Mouse (Mus musculus) left cerebral cortex, adult 6 months (tissue): ENCODE measurements around the gene Fam47e. TPM values are rescaled to one million over a fixed set of nuclear protein-coding genes. Genes with fewer than 3 reads are reported as not detected.

Experiments used
- long read RNA-seq, 2 experiments: library from polyadenylated mRNA; unstranded; transcript quantifications; one replicate each; pipeline ENCODE4 v2.0.0; 2019 to 2020
- polyA plus RNA-seq: library from polyadenylated mRNA; unstranded; fragments of <200 nt; fragmentation: Nextera tagmentation; gene quantifications from 2 replicates; pipeline ENCODE4 v1.2.3, GENCODE M21; 2021

Gene Fam47e
- 0.66 and 0.75 TPM in 2 replicates for polyA plus RNA-seq
- long read RNA-seq, experiment 1, result 0 reads
- long read RNA-seq, experiment 2, partial matches to known transcripts, result 1 of 1 reads
- long read RNA-seq, experiment 2, other reads (novel, unspliced or antisense), result 0 of 1 reads

DNA sequence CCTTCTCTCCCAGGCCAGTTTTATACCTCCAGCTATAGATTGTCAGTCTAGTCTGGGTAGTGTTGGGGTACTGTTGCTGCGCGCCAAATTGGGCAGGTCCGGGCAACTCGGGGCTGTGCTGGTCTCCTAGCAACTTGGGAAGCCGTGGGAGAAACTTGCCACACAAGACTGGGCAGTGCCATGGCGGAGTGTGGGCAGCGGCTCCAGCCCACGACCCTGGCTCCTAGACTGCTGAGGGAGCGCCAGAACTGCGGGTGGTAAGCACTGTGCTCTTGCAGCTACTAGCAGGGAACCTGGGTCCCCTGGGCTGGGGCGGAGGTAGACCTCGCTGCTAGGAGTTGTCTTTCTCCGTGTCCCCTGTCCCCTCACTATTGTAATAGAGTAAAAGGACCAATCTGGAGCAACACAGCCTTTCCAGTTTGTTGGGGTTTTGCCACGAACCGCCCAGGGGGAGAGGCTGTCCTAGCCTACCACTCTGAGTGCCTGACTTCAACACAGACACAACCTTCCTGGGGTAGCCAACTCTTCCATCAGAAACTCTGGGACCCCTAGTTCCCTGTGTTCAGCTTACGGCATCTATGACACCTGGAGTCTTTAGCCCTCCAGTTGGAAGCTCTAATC, at the start of gene Fam47e:
Fam47e (plus strand) TSS at position 179 of the 621 bp plus-strand sequence.

DNA sequence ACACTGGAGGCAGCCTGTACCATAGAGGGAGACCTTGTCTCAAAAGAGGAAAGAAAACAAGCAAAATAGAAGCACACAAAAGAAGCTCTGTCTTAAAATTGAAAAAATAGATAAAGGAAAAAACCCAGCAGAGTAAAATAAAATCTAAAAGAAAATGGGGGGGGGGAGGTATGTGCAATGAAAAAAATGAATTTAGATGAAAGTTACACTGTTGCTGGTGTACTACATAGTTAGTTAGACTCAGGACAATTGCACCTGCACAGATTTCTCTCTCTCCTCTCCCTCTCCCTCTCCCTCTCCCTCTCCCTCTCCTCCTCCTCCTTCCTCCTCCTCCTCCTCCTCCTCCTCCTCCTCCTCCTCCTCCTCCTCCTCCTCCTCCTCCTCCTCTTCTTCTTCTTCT, 48.1 kb upstream of the Fam47e start, which contains the start of gene Scarb2:
Scarb2 (minus strand) TSS at position 101 of the 400 bp plus-strand sequence.

DNA sequence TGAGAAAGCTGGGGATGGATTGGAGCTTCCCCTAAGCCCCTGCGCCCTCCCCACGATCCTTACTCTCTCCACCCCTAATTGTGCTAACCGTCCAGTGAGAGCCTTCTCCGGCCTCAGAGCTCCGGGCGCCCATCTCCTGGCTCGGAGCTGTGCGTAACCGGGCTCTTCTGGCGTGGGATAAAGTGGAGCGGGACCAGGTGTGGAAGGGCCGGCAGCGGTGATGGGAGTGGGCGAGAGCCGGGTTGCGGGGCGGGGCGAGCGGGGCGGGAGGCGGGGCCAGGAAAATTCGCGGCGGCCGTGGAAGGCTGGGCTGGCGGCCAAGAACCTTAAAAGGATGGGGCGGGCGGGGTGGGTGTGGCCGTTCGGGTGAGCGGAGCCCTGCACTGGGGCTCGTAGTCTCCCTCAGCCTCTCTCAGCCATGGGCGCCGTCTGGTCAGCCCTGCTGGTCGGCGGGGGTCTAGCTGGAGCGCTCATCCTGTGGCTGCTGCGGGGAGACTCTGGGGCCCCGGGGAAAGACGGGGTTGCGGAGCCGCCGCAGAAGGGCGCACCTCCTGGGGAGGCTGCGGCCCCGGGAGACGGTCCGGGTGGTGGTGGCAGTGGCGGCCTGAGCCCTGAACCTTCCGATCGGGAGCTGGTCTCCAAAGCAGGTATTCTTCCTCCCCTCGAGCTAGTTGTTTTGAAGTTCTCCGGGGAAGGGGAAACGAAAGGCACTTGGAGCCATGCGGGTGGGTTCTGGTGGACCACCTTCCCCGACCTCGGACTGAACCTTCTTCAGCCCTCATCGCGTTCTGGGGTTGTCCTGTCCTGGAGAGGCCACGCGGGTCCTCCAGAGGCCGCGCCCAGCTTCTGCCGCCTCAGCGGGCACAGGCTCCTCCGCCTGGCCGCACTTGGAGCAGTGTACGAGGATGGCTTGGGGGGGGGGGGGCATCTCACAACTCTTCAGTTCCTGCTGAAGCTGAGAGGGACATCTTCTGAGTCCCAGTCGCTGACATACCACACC, 48.1 kb downstream of the Fam47e start, which contains the start of gene Stbd1:
Stbd1 (plus strand) TSS at position 351 of the 1,000 bp plus-strand sequence.

Other genes starting within 250 kb of the Fam47e start
- 7.0 and 8.5 TPM in 2 replicates for gene Sdad1, start 244.6 kb upstream of the Fam47e start, polyA plus RNA-seq
- not detected in 2 replicates for gene Cxcl9, start 227.0 kb upstream of the Fam47e start, polyA plus RNA-seq
- 6.0 and 7.2 TPM in 2 replicates for gene Art3, start 223.2 kb upstream of the Fam47e start, polyA plus RNA-seq
- 0.43 and 1.0 TPM in 2 replicates for gene Cxcl10, start 206.2 kb upstream of the Fam47e start, polyA plus RNA-seq
- 11.9 and 18.4 TPM in 2 replicates for gene Nup54, start 119.8 kb upstream of the Fam47e start, polyA plus RNA-seq
- 14.0 and 16.3 TPM in 2 replicates for gene Scarb2, start 48.2 kb upstream of the Fam47e start, polyA plus RNA-seq
- gene Stbd1, start 48.0 kb downstream of the Fam47e start, polyA plus RNA-seq, result 2.4 and 2.6 TPM in 2 replicates
- gene Ccdc158, start 120.2 kb downstream of the Fam47e start, polyA plus RNA-seq, result 0.05 TPM in 1 of 2 replicates, not detected in the other
- gene Shroom3, start 128.4 kb downstream of the Fam47e start, polyA plus RNA-seq, result 0.34 and 1.0 TPM in 2 replicates